15 mouse cellular contexts compared by ENCODE assay signal in genomic region chr17:12801861-12802540, GRCm38 (mm10). TPM values are rescaled to one million over a fixed set of nuclear protein-coding genes. Genes with fewer than 3 reads are reported as not detected.
DNase-seq lines count a peak whose midpoint lies in the region; ATAC-seq and TF ChIP-seq lines count a peak whose summit lies in the region.
"Had no signal": no experiment of that assay in that cellular context is flagged by ENCODE, and none has a peak within 500 bp of the region (broad histone marks: within the 10 kb centered on the region; RNA-seq: fewer than 3 reads in every experiment).

No protein-coding gene starts in this region.

- WGBS in embryonic facial prominence, embryonic 11.5 days: 56% methylated on average over 9 of the region's 9 CpGs
- 68% methylated on average over 9 of the region's 9 CpGs for WGBS in embryonic facial prominence, embryonic 10.5 days
- 39% methylated on average over 9 of the region's 9 CpGs for WGBS in stomach, embryonic 16.5 days
- 66% methylated on average over 9 of the region's 9 CpGs for WGBS in midbrain, embryonic 11.5 days

- no peak for ATAC-seq in embryonic facial prominence, embryonic 11.5 days (replicated peaks; ENCODE audit: insufficient number of reproducible peaks, low FRiP score, low TSS enrichment, low read depth)
- ATAC-seq in stomach, embryonic 16.5 days (ENCODE audit: insufficient read depth, low FRiP score): no peak; the same call in 1 of the 2 replicates
- no peak for ATAC-seq in midbrain, embryonic 11.5 days (ENCODE audit: low FRiP score)

- H3K27ac ChIP-seq in embryonic facial prominence, embryonic 11.5 days (replicated peaks; ENCODE audit: low read depth, low read length): no peak overlapping the region
- no peak overlapping the region for H3K27ac ChIP-seq in embryonic facial prominence, embryonic 10.5 days (replicated peaks)
- peak overlapping the region; percentile 43 for H3K27ac ChIP-seq in stomach, embryonic 16.5 days (ENCODE audit: low read length)
- no peak overlapping the region for H3K27ac ChIP-seq in layer of hippocampus, adult 2 months
- no peak overlapping the region for H3K27ac ChIP-seq in midbrain, embryonic 11.5 days (ENCODE audit: low read depth, low read length)
- H3K27ac ChIP-seq: liver, embryonic 14.5 days; neural tube, embryonic 13.5 days had no signal

- no peak overlapping the region for H3K9ac ChIP-seq in embryonic facial prominence, embryonic 11.5 days (replicated peaks; ENCODE audit: low read length)
- no peak overlapping the region for H3K9ac ChIP-seq in stomach, embryonic 16.5 days (ENCODE audit: low read length)
- H3K9ac ChIP-seq in midbrain, embryonic 11.5 days (ENCODE audit: low read length): no peak overlapping the region
- H3K9ac ChIP-seq: liver, embryonic 14.5 days; neural tube, embryonic 13.5 days had no signal

- DNase-seq in embryonic facial prominence, embryonic 11.5 days (ENCODE audit: low spot score): peak; percentile 20
- no peak for DNase-seq in embryonic facial prominence, embryonic 10.5 days (ENCODE audit: low spot score)
- DNase-seq in testis, postnatal 10 days (ENCODE audit: low spot score): peak; percentile 25
- DNase-seq in testis, postnatal 14 days (ENCODE audit: low spot score): no peak
- peak; percentile 45 for DNase-seq in kidney, postnatal 14 days
- DNase-seq in layer of hippocampus, adult 2 months (ENCODE audit: low spot score in 2 of 2): no peak
- no peak for DNase-seq in midbrain, embryonic 11.5 days (ENCODE audit: low spot score, missing footprints)
- DNase-seq: cerebellum, postnatal 14 days; gastrocnemius, postnatal 10 days; midbrain, embryonic 14.5 days; right cerebral cortex, adult 18-20 months; thymus, postnatal 36 days had no signal

- H3K4me3 ChIP-seq in embryonic facial prominence, embryonic 11.5 days (ENCODE audit: low read depth, low read length): no peak overlapping the region
- H3K4me3 ChIP-seq in embryonic facial prominence, embryonic 10.5 days: no peak overlapping the region
- H3K4me3 ChIP-seq in stomach, embryonic 16.5 days (replicated peaks; ENCODE audit: low read length): no peak overlapping the region
- no peak overlapping the region for H3K4me3 ChIP-seq in layer of hippocampus, adult 2 months
- no peak overlapping the region for H3K4me3 ChIP-seq in midbrain, embryonic 11.5 days (ENCODE audit: low read depth, low read length)
- H3K4me3 ChIP-seq: neural tube, embryonic 13.5 days had no signal

- no peaks in the 10 kb centered on the region for H3K4me1 ChIP-seq in embryonic facial prominence, embryonic 11.5 days (ENCODE audit: control insufficient read depth, insufficient read depth, low read length)
- H3K4me1 ChIP-seq in embryonic facial prominence, embryonic 10.5 days: no peaks in the 10 kb centered on the region
- H3K4me1 ChIP-seq in stomach, embryonic 16.5 days (ENCODE audit: control insufficient read depth, insufficient read depth, low read length): peaks cover 3% of the 10 kb centered on the region
- H3K4me1 ChIP-seq in midbrain, embryonic 11.5 days (ENCODE audit: control insufficient read depth, insufficient read depth, low read length): no peaks in the 10 kb centered on the region

- H3K27me3 ChIP-seq in embryonic facial prominence, embryonic 11.5 days (ENCODE audit: control insufficient read depth, insufficient read depth, low read length): no peaks in the 10 kb centered on the region
- no peaks in the 10 kb centered on the region for H3K27me3 ChIP-seq in embryonic facial prominence, embryonic 10.5 days (replicated peaks; ENCODE audit: low read depth, poor library complexity, severe bottlenecking)
- no peaks in the 10 kb centered on the region for H3K27me3 ChIP-seq in stomach, embryonic 16.5 days (ENCODE audit: control insufficient read depth, insufficient read depth, low read length)
- no peaks in the 10 kb centered on the region for H3K27me3 ChIP-seq in midbrain, embryonic 11.5 days (ENCODE audit: control insufficient read depth, insufficient read depth, low read length)
- H3K27me3 ChIP-seq: neural tube, embryonic 13.5 days had no signal

- no peak overlapping the region for H3K4me2 ChIP-seq in embryonic facial prominence, embryonic 11.5 days (ENCODE audit: low read depth, low read length)
- H3K4me2 ChIP-seq in stomach, embryonic 16.5 days (ENCODE audit: low read depth, low read length): no peak overlapping the region
- no peak overlapping the region for H3K4me2 ChIP-seq in midbrain, embryonic 11.5 days
- H3K4me2 ChIP-seq: neural tube, embryonic 13.5 days had no signal

- no peaks in the 10 kb centered on the region for H3K9me3 ChIP-seq in embryonic facial prominence, embryonic 11.5 days (replicated peaks; ENCODE audit: control insufficient read depth, low read length)
- H3K9me3 ChIP-seq in embryonic facial prominence, embryonic 10.5 days: no peaks in the 10 kb centered on the region
- no peaks in the 10 kb centered on the region for H3K9me3 ChIP-seq in stomach, embryonic 16.5 days (replicated peaks; ENCODE audit: control insufficient read depth, low read length)
- H3K9me3 ChIP-seq in midbrain, embryonic 11.5 days (ENCODE audit: control insufficient read depth, low read length): no peaks in the 10 kb centered on the region
- H3K9me3 ChIP-seq: neural tube, embryonic 13.5 days had no signal

- no peak for TF ChIP-seq CTCF in layer of hippocampus, adult 2 months (conservative IDR thresholded peaks at IDR 0.05)

- no peaks in the 10 kb centered on the region for H3K36me3 ChIP-seq in embryonic facial prominence, embryonic 11.5 days (replicated peaks; ENCODE audit: control insufficient read depth, insufficient read depth, low read depth, low read length)
- H3K36me3 ChIP-seq in embryonic facial prominence, embryonic 10.5 days (replicated peaks): peaks cover 19% of the 10 kb centered on the region
- H3K36me3 ChIP-seq in stomach, embryonic 16.5 days (ENCODE audit: control insufficient read depth, insufficient read depth, low read length): no peaks in the 10 kb centered on the region
- H3K36me3 ChIP-seq in midbrain, embryonic 11.5 days (ENCODE audit: control insufficient read depth, insufficient read depth, low read length): no peaks in the 10 kb centered on the region
- H3K36me3 ChIP-seq: neural tube, embryonic 13.5 days had no signal

RNA-seq across cellular contexts. Expression of gene Igf2r, which starts 32.5 kb away (rescaled TPM):
- 19.4 and 19.6 TPM in 2 replicates for polyA plus RNA-seq in embryonic facial prominence, embryonic 11.5 days (2014; fragmentation: Nextera tagmentation; extraction: Ambion mirVana)
- polyA plus RNA-seq in embryonic facial prominence, embryonic 10.5 days (2016; fragmentation: Nextera tagmentation; extraction: Ambion mirVana): 25.9 and 27.2 TPM in 2 replicates
- 38.6 and 39.3 TPM in 2 replicates for polyA plus RNA-seq in stomach, embryonic 16.5 days (2015; fragmentation: Nextera tagmentation; extraction: Ambion mirVana)
- 10 to 100 TPM; 27.9 to 30.3 TPM for total RNA-seq in layer of hippocampus, adult 2 months (2021)
- 13.3 and 14.9 TPM in 2 replicates for polyA plus RNA-seq in midbrain, embryonic 11.5 days (2014; fragmentation: Nextera tagmentation; extraction: Ambion mirVana)

Comparison
In these comparisons a context has a peak if more than half of its experiments do, and no peak if none do; other contexts are left out.
1. DNase-seq: peak in embryonic facial prominence, embryonic 11.5 days (single experiment), testis, postnatal 10 days (single experiment) and kidney, postnatal 14 days (single experiment); none in embryonic facial prominence, embryonic 10.5 days (single experiment), testis, postnatal 14 days (single experiment), layer of hippocampus, adult 2 months (0 of 2) and midbrain, embryonic 11.5 days (single experiment).